In genomic region chr6:145389904-145390303, GRCm38 (mm10) we compare ENCODE assay signal across 8 mouse cellular contexts.
DNase-seq lines count a peak whose midpoint lies in the region; ATAC-seq and TF ChIP-seq lines count a peak whose summit lies in the region.

No protein-coding gene starts in this region.

- no peaks in the 10 kb centered on the region for H3K36me3 ChIP-seq in hindbrain, embryonic 15.5 days
- H3K36me3 ChIP-seq in limb, embryonic 15.5 days: no peaks in the 10 kb centered on the region

- ATAC-seq in hindbrain, embryonic 15.5 days (ENCODE audit: low FRiP score, low read depth): peak; percentile 63; the same call in 1 of the 2 replicates
- ATAC-seq in limb, embryonic 15.5 days (ENCODE audit: insufficient number of reproducible peaks, low FRiP score, low TSS enrichment, low read depth): peak; percentile 40; the same call in 1 of the 2 replicates

- intact Hi-C loops in gastrocnemius, postnatal 14 days (cut with DNase I; ENCODE audit: low total_unique reads): no loop called here
- intact Hi-C loops in gastrocnemius, adult 2 months (cut with DNase I): no loop called here

- no peaks in the 10 kb centered on the region for H3K9me3 ChIP-seq in hindbrain, embryonic 15.5 days
- no peaks in the 10 kb centered on the region for H3K9me3 ChIP-seq in limb, embryonic 15.5 days

- H3K27me3 ChIP-seq in hindbrain, embryonic 15.5 days: no peaks in the 10 kb centered on the region
- H3K27me3 ChIP-seq in limb, embryonic 15.5 days: no peaks in the 10 kb centered on the region

- DNase-seq in gastrocnemius, postnatal 14 days: peak; percentile 35
- no peak for DNase-seq in gastrocnemius, adult 8-10 months (ENCODE audit: low spot score in 2 of 2)
- DNase-seq in brain, embryonic 14.5 days (ENCODE audit: low read depth): peak; percentile 70
- DNase-seq in adrenal gland, postnatal 25 days: no peak
- DNase-seq in cerebellum, adult 11-12 months: no peak
- DNase-seq in gastrocnemius, adult 2 months: no peak

- TF ChIP-seq CTCF in brain, embryonic 14.5 days (IDR thresholded peaks at IDR 0.05; ENCODE audit: borderline replicate concordance, extremely low read depth, insufficient read depth, insufficient read length): no peak
- TF ChIP-seq CTCF in gastrocnemius, adult 2 months (IDR thresholded peaks at IDR 0.05): no peak

- 65% methylated on average over 7 of the region's 7 CpGs for WGBS in hindbrain, embryonic 15.5 days
- 53% methylated on average over 7 of the region's 7 CpGs for WGBS in limb, embryonic 15.5 days

- no peak overlapping the region for H3K4me3 ChIP-seq in hindbrain, embryonic 15.5 days
- no peak overlapping the region for H3K4me3 ChIP-seq in limb, embryonic 15.5 days
- H3K4me3 ChIP-seq in gastrocnemius, adult 2 months: no peak overlapping the region

- peaks cover 10% of the 10 kb centered on the region for H3K4me1 ChIP-seq in hindbrain, embryonic 15.5 days (replicated peaks)
- peaks cover 16% of the 10 kb centered on the region; the same call in 1 of the 2 replicates for H3K4me1 ChIP-seq in limb, embryonic 15.5 days

- H3K9ac ChIP-seq in hindbrain, embryonic 15.5 days: no peak overlapping the region
- H3K9ac ChIP-seq in limb, embryonic 15.5 days: no peak overlapping the region

- TF ChIP-seq POLR2A in brain, embryonic 14.5 days (IDR thresholded peaks at IDR 0.05; ENCODE audit: borderline replicate concordance, extremely low read depth, insufficient read depth, insufficient read length, poor library complexity, severe bottlenecking): no peak

- H3K27ac ChIP-seq in hindbrain, embryonic 15.5 days (replicated peaks): no peak overlapping the region
- H3K27ac ChIP-seq in limb, embryonic 15.5 days: peak overlapping the region; percentile 54; the same call in 1 of the 2 replicates
- H3K27ac ChIP-seq in gastrocnemius, adult 2 months: no peak overlapping the region

- no peak overlapping the region for H3K4me2 ChIP-seq in hindbrain, embryonic 15.5 days
- no peak overlapping the region for H3K4me2 ChIP-seq in limb, embryonic 15.5 days

Comparison
In these comparisons a context has a peak if more than half of its experiments do, and no peak if none do; other contexts are left out.
1. DNase-seq: peak in gastrocnemius, postnatal 14 days (single experiment) and brain, embryonic 14.5 days (single experiment); none in gastrocnemius, adult 8-10 months (0 of 2), adrenal gland, postnatal 25 days (single experiment), cerebellum, adult 11-12 months (single experiment) and gastrocnemius, adult 2 months (single experiment).